Mouse (Mus musculus): ENCODE results near the gene Fpr-rs4. TPM values are rescaled to one million over a fixed set of nuclear protein-coding genes. Genes with fewer than 3 reads are reported as not detected.
"Not testable (repeated sequence)": the region's sequence is repeated elsewhere in the genome, so short reads cannot be mapped to it uniquely, and the experiment has no call there.

Fpr-rs4 gene
- not detected in 2 replicates for polyA plus RNA-seq (2014; fragmentation: Nextera tagmentation; extraction: Ambion mirVana)

GRCm38 (mm10) chr17:18021433-18021832 lies at the start of gene Fpr-rs4:
Gene Fpr-rs4 (plus strand): TSS chr17:18021733.
- ATAC-seq (ENCODE audit: insufficient number of reproducible peaks, insufficient read depth, low FRiP score, low read depth) = no peak
- no peak within 1 kb of the TSS for H3K4me3 ChIP-seq (ENCODE audit: low read depth, low read length)
- H3K4me1 ChIP-seq (ENCODE audit: control insufficient read depth, insufficient read depth, low read length) = no peaks in the 10 kb centered on the region
- no peak within 1 kb of the TSS for H3K27ac ChIP-seq (ENCODE audit: low read length)
- no peak within 1 kb of the TSS for H3K9ac ChIP-seq (replicated peaks; ENCODE audit: low read depth, low read length)
- WGBS = 49% methylated on average over 2 of the region's 2 CpGs
- H3K4me2 ChIP-seq (replicated peaks; ENCODE audit: low read depth, low read length) = no peak within 1 kb of the TSS
- H3K9me3 ChIP-seq (ENCODE audit: control insufficient read depth, low read depth, low read length) = no peaks in the 10 kb centered on the region
- H3K27me3 ChIP-seq (ENCODE audit: control insufficient read depth, insufficient read depth, low read length) = no peaks in the 10 kb centered on the region
- H3K36me3 ChIP-seq (ENCODE audit: control insufficient read depth, insufficient read depth, low read length) = no peaks in the 10 kb centered on the region

GRCm38 (mm10) chr17:17973443-17973842 lies 48.1 kb upstream of the Fpr-rs4 start:
- Histone ChIP-seq H3K4me2 (replicated peaks; ENCODE audit: low read depth, low read length) (no peak overlapping the region), H3K9ac (replicated peaks; ENCODE audit: low read depth, low read length) (no peak overlapping the region), H3K27ac (ENCODE audit: low read length) (no peak overlapping the region), H3K9me3 (ENCODE audit: control insufficient read depth, low read depth, low read length) (no peaks in the 10 kb centered on the region), H3K27me3 (ENCODE audit: control insufficient read depth, insufficient read depth, low read length) (no peaks in the 10 kb centered on the region), H3K4me1 (ENCODE audit: control insufficient read depth, insufficient read depth, low read length) (no peaks in the 10 kb centered on the region), H3K36me3 (ENCODE audit: control insufficient read depth, insufficient read depth, low read length) (no peaks in the 10 kb centered on the region), H3K4me3 (ENCODE audit: low read depth, low read length) (no peak overlapping the region)
- WGBS = 23% methylated on average over 1 of the region's 1 CpGs
- no peak for ATAC-seq (ENCODE audit: insufficient number of reproducible peaks, insufficient read depth, low FRiP score, low read depth)

- not testable (repeated sequence) for H3K27me3 ChIP-seq (ENCODE audit: control insufficient read depth, insufficient read depth, low read length); H3K27ac ChIP-seq (ENCODE audit: low read length); H3K4me3 ChIP-seq (ENCODE audit: low read depth, low read length); H3K9ac ChIP-seq (replicated peaks; ENCODE audit: low read depth, low read length); H3K4me1 ChIP-seq (ENCODE audit: control insufficient read depth, insufficient read depth, low read length); H3K9me3 ChIP-seq (ENCODE audit: control insufficient read depth, low read depth, low read length); H3K36me3 ChIP-seq (ENCODE audit: control insufficient read depth, insufficient read depth, low read length); ATAC-seq (ENCODE audit: insufficient number of reproducible peaks, insufficient read depth, low FRiP score, low read depth); H3K4me2 ChIP-seq (replicated peaks; ENCODE audit: low read depth, low read length)
- WGBS = 59% methylated on average over 2 of the region's 2 CpGs
These were observed 40.3 kb upstream of the Fpr-rs4 start for GRCm38 (mm10) chr17:17981232-17981631.

- no peak for ATAC-seq (ENCODE audit: insufficient number of reproducible peaks, insufficient read depth, low FRiP score, low read depth)
- Histone ChIP-seq H3K9ac (replicated peaks; ENCODE audit: low read depth, low read length) (no peak overlapping the region), H3K9me3 (ENCODE audit: control insufficient read depth, low read depth, low read length) (no peaks in the 10 kb centered on the region), H3K4me1 (ENCODE audit: control insufficient read depth, insufficient read depth, low read length) (no peaks in the 10 kb centered on the region), H3K4me3 (ENCODE audit: low read depth, low read length) (no peak overlapping the region), H3K27me3 (ENCODE audit: control insufficient read depth, insufficient read depth, low read length) (no peaks in the 10 kb centered on the region), H3K27ac (ENCODE audit: low read length) (no peak overlapping the region), H3K4me2 (replicated peaks; ENCODE audit: low read depth, low read length) (no peak overlapping the region), H3K36me3 (ENCODE audit: control insufficient read depth, insufficient read depth, low read length) (no peaks in the 10 kb centered on the region)
- 97% methylated on average over 1 of the region's 1 CpGs for WGBS
These were observed 16.8 kb upstream of the Fpr-rs4 start for GRCm38 (mm10) chr17:18004752-18005151.

- WGBS = 40% methylated on average over 2 of the region's 2 CpGs
- H3K4me3 ChIP-seq (ENCODE audit: low read depth, low read length) = no peak within 1 kb of the TSS
- no peak within 1 kb of the TSS for H3K4me2 ChIP-seq (replicated peaks; ENCODE audit: low read depth, low read length)
- H3K9me3 ChIP-seq (ENCODE audit: control insufficient read depth, low read depth, low read length) = no peaks in the 10 kb centered on the region
- no peak within 1 kb of the TSS for H3K9ac ChIP-seq (replicated peaks; ENCODE audit: low read depth, low read length)
- H3K4me1 ChIP-seq (ENCODE audit: control insufficient read depth, insufficient read depth, low read length) = no peaks in the 10 kb centered on the region
- no peak for ATAC-seq (ENCODE audit: insufficient number of reproducible peaks, insufficient read depth, low FRiP score, low read depth)
- H3K27ac ChIP-seq (ENCODE audit: low read length) = no peak within 1 kb of the TSS
- no peaks in the 10 kb centered on the region for H3K36me3 ChIP-seq (ENCODE audit: control insufficient read depth, insufficient read depth, low read length)
- no peaks in the 10 kb centered on the region for H3K27me3 ChIP-seq (ENCODE audit: control insufficient read depth, insufficient read depth, low read length)
These were observed 27.6 kb downstream of the Fpr-rs4 start, which contains the start of gene Vmn2r124 for GRCm38 (mm10) chr17:18049124-18049523. Gene Vmn2r124 (plus strand): TSS chr17:18049424.

Other genes starting within 250 kb of the Fpr-rs4 start
- 40.9 and 42.9 TPM in 2 replicates for gene Spaca6, start 194.6 kb upstream of the Fpr-rs4 start, polyA plus RNA-seq (2014; fragmentation: Nextera tagmentation; extraction: Ambion mirVana)
- 3.1 and 4.0 TPM in 2 replicates for gene Has1, start 166.5 kb upstream of the Fpr-rs4 start, polyA plus RNA-seq (2014; fragmentation: Nextera tagmentation; extraction: Ambion mirVana)
- 0.30 and 0.32 TPM in 2 replicates for gene Fpr1, start 137.8 kb upstream of the Fpr-rs4 start, polyA plus RNA-seq (2014; fragmentation: Nextera tagmentation; extraction: Ambion mirVana)
- 0.55 TPM in 1 of 2 replicates, not detected in the other for gene Fpr2, start 133.9 kb upstream of the Fpr-rs4 start, polyA plus RNA-seq (2014; fragmentation: Nextera tagmentation; extraction: Ambion mirVana)
- not detected in 2 replicates for gene Fpr3, start 133.9 kb upstream of the Fpr-rs4 start, polyA plus RNA-seq (2014; fragmentation: Nextera tagmentation; extraction: Ambion mirVana)
- gene Vmn2r124, start 27.7 kb downstream of the Fpr-rs4 start, polyA plus RNA-seq (2014; fragmentation: Nextera tagmentation; extraction: Ambion mirVana) = 0.03 TPM in 1 of 2 replicates, not detected in the other
- not detected in 2 replicates for gene Vmn2r91, start 63.3 kb downstream of the Fpr-rs4 start, polyA plus RNA-seq (2014; fragmentation: Nextera tagmentation; extraction: Ambion mirVana)
- gene Vmn2r92, start 130.2 kb downstream of the Fpr-rs4 start, polyA plus RNA-seq (2014; fragmentation: Nextera tagmentation; extraction: Ambion mirVana) = not detected in 2 replicates